Mouse (Mus musculus) kidney, adult 2 months (tissue): ENCODE results near the gene BC037034.

Source experiments
- CTCF ChIP-seq: fragments of 200-500 bp; conservative IDR thresholded peaks from 2 replicates; pipeline ENCODE4 v1.5.1; 2011; ENCODE audit warnings: low read depth, mild to moderate bottlenecking, control low read depth, low read length, moderate library complexity, mixed read lengths; ENCODE audit not compliant: insufficient read depth, insufficient read length
- POLR2A ChIP-seq: fragments of 200-500 bp; IDR thresholded peaks from one replicate; pipeline ENCODE4 v1.6.1; 2011; ENCODE audit warnings: low read depth, low read length, control low read depth

DNA sequence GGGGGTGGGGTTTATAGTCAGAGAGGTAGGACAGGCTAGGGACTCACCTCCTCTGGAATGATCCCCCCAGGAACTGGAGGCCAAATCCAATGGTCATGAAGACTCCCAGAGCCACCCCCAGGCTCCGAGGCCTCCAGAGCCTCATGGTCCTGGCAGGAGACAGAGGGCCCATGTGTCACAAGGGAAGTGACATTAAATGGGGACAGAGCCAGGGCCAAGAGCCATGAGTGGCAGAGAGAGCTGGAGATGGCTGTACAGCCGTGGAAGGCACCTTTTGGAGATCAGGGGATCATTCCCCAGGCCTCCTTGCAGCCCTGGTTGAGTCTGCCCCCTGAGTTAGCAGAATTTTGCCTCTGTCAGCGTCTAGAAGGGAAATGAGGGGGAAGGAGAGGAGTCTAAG lies 7.4 kb upstream of the BC037034 start:
- TF ChIP-seq POLR2A = no peak
- TF ChIP-seq CTCF = no peak
